Mouse (Mus musculus): ENCODE results near the gene Gm49361.
"Not testable (repeated sequence)": the region's sequence is repeated elsewhere in the genome, so short reads cannot be mapped to it uniquely, and the experiment has no call there.

Gene Gm49361

DNA sequence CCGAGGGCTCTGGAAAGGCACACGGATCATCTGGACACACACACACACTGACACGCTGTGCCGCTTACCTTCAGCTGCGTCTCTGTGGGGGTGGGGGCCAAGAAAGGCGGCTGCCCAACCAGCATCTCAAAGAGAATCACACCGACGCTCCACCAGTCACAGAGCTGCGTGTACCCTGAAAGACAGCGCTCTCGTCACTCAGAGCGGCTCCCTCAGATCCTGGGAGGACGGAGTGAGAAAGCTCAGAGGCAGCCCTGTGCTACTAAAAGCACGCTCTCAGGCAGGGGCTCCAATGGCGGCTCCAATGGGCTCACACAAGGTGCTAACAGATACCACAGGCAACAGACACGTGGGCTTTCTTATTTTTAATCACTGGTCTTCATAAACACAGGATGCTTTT lies 51.7 kb downstream of the Gm49361 start:
- in situ Hi-C loops (cut with MboI; ENCODE audit: low sequenced_read_pairs), result no loop called here

DNA sequence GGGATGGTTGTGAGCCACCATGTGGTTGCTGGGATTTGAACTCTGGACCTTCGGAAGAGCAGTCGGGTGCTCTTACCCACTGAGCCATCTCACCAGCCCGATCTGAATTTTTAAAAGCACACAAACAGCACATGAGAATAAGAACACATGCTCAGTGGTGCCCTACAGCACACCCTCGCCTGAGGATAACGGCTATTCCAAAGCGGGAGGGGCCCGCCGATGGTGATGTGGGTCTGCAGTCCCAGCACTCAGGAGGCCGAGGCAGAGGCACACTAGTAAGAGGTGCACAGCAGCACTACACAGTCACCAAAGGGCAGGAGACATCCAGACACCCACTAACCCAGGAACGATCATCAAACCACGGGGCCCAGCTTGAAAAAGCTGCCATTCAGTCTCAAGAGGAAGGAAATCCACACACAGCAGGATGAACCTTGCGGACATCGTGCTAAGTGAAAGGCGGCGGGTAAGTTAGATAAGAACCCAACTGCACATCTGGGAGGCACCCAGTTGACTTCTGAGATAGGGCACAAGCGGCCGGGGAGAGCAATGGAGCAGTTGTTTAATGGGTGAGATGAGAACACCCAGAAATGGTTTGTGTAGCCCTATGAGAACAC lies 53.3 kb downstream of the Gm49361 start:
- in situ Hi-C loops (cut with MboI; ENCODE audit: low sequenced_read_pairs), result no loop called here

DNA sequence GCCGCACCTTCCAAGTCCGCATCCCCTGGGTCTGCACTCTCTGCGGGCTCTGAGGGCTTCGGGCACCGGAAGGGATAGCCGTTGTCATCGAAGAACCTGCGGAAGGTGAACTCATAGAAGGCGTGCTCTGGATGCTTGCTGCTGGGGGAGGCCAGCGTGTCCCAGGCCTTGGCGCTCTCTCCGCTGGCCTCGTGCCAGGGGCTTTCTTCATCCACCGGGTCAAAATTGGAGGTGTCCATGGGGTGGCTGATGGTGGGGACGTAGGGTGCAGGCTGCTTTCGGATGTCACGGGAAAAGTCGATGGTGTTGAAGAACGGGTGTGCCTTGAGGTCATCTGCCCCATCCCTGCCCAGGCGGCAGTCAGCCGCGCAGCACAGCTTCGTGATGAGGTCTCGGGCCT lies 54.6 kb downstream of the Gm49361 start:
- in situ Hi-C loops (cut with MboI; ENCODE audit: low sequenced_read_pairs), result no loop called here

DNA sequence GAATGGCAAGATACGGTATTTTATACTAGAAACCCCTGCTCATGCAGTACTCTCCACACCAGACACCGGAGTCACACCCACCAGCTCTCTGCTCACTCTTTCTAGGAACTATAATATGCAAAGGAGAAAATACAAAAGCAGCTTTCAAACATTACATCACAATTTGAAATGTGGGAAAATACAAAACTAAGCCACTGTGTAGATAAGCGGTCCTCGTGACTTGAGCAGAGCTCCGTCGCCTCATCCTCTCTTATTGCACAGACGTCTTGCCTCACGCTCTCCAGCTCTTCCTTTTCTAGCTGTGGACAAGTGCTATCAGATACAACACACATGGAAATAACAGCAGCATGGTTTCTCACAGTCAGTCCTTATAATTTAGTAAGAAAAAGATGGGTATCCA lies 55.2 kb downstream of the Gm49361 start:
- in situ Hi-C loops (cut with MboI; ENCODE audit: low sequenced_read_pairs), result no loop called here

DNA sequence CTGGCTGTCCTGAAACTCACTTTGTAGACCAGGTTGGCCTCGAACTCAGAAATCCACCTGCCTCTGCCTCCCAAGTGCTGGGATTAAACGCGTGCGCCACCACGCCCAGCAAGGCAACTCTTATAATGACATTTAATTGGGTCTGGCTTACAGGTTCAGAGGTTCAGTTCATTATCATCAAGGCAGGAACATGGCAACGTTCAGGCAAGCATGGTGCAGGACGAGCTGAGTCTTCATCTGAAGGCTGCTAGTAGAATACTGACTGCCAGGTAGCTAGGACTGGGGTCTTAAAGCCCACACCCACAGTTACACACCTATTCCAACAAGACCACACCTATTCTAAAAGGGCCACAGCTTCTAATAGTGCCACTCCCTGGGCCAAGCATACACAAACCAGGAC lies 57.8 kb downstream of the Gm49361 start:
- in situ Hi-C loops (cut with MboI; ENCODE audit: low sequenced_read_pairs), result loop anchor here (5.0 to 10.0 kb wide), 2 partner anchors 229 to 1427 kb away; no protein-coding TSS in a partner anchor

DNA sequence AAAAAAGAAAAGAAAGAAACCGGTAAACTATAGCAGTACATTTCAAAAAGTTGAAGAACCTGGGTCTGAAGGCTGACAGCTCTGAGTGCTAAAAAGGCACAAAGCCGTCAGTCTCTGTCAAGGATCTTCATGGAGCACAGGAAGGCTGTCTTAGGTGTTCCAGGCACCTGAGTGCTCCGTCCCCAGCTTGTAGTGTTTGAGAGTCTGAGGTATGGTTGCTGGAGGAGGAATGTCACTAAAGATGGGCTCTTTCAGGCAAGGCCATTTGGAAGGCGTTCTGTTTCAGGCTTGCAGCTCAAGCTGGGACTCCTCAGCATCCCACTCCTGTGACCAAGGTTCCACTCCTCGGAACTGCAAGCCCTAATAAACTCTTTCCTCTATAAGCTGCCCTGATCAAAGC lies 58.5 kb downstream of the Gm49361 start:
- in situ Hi-C loops (cut with MboI; ENCODE audit: low sequenced_read_pairs), result loop anchor here (5.0 to 10.0 kb wide), 2 partner anchors 230 to 1427 kb away; no protein-coding TSS in a partner anchor

DNA sequence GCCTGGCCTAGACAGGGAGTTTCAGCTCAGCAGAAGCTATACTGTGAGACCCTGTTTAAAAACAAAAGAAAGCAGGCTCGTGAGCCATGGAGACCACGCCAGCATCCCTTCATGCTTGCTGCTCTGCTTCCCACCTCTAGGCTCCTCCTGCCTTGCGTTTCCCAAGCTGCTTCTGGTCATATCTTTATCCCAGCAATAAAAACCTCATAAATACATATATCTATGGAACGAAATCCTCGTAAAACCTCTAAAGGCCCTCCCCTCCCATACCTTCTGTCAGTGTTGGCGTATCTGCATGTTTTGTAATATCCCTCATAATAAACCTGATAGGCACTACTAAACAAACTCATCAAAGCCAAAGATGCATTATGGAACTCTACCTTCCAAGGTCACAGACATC lies 59.3 kb downstream of the Gm49361 start:
- in situ Hi-C loops (cut with MboI; ENCODE audit: low sequenced_read_pairs), result loop anchor here (5.0 to 10.0 kb wide), 2 partner anchors 231 to 1428 kb away; no protein-coding TSS in a partner anchor

DNA sequence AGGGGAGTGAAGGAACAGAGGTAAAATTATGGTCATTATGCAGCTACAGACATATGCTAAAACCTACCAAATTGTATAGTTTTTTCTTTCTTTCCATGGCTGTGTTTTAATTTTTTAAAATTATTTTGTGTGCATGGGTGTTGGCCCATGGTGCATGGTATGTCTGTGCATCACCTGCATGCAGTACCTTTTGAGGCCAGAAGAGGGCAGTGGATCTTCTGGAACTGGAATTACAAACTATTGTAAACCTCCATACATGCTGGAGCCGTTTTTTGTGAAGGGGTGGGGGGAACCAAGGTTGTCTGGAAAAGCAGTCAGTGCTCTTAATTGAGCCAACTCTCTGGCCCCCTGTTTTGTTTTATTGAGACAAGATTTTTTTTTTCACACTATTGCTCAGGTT lies 61.3 kb downstream of the Gm49361 start:
- in situ Hi-C loops (cut with MboI; ENCODE audit: low sequenced_read_pairs), result loop anchor here (10.0 kb wide), 1 partner anchor 1430 kb away; no protein-coding TSS in a partner anchor

DNA sequence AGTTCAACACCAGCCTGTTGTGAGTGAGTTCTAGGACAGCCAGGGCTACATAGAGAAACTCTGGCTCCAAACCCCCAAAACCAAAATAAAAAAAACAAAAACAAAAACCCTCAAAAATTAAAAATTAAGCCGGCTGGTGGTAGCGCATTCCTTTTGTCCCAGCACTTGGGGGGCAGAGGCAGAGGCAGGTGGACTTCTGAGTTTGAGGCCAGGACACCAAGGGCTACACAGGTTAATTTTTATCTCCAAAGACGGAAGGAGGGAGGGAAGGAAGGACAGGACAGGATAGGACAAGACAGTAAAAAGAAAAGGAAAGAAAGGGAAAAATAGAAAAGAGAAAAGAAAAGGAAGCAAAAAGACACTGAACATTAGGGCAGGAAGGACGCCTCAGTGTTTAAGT lies 63.2 kb downstream of the Gm49361 start:
- in situ Hi-C loops (cut with MboI; ENCODE audit: low sequenced_read_pairs), result loop anchor here (10.0 kb wide), 1 partner anchor 1432 kb away; no protein-coding TSS in a partner anchor

DNA sequence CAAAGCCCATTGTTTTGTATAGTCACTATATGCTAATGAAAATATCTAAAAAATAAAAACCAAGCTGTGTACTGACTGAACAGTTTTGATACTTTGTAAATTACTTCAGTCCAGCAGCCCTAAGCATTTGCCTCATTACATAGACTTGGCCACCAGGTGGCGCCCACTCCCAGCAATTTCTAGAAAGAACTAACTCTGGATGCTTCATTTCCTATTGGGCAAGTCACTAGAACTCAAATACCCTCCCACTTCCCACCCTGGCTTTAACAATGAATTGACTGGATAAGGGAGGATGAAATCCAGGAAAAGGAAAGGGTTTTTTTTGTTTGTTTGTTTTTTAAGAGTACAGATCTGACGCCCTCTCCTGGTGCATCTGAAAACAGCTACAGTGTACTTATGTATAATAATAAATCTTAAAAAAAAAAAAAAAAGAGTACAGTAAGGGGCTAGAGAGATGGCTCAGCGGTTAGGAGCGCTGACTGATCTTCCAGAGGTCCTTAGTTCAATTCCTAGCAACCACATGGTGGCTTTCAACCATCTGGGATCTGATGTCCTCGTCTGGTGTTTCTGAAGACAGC lies 65.9 kb downstream of the Gm49361 start:
- in situ Hi-C loops (cut with MboI; ENCODE audit: low sequenced_read_pairs), result loop anchor here (10.0 kb wide), 1 partner anchor 1435 kb away; no protein-coding TSS in a partner anchor

DNA sequence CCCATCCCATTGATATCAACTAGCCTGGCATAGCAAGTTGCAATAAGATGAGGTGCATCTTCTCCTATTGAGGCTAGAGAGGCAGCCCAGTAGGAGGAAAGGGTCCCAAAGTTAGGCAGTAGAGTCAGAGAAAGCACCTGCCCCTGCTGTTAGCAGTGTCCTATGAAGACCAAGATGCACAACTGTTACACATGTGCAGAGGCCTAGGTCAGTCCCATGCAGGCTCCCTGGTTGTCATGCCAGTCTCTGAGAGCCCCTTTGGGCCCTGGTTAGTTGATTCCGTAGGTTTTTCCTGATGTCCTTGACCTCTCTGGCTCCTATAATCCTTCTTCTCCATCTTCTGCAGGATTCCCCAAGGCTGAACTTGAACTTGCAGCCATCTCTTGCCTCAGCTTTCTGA lies 66.4 kb downstream of the Gm49361 start:
- in situ Hi-C loops (cut with MboI; ENCODE audit: low sequenced_read_pairs), result no loop called here

DNA sequence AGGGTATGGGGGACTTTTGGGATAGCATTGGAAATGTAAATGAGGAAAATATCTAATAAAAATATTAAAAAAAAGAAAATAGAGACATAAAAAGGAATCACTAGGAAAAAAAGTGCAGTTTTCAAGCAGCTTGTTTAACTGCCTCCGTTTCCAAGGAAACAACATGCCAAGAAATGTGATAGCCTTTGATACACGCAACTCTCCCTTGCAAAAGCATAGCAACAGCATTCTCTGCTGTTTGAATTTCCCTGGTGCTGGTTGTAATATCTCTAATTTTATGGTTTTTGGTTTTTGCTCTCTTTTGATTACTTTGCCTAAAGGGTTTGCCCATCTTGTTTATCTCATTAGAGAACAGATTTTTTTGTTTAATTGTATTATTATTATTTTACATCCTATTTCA lies 70.4 kb downstream of the Gm49361 start:
- in situ Hi-C loops (cut with MboI; ENCODE audit: low sequenced_read_pairs), result no loop called here

DNA sequence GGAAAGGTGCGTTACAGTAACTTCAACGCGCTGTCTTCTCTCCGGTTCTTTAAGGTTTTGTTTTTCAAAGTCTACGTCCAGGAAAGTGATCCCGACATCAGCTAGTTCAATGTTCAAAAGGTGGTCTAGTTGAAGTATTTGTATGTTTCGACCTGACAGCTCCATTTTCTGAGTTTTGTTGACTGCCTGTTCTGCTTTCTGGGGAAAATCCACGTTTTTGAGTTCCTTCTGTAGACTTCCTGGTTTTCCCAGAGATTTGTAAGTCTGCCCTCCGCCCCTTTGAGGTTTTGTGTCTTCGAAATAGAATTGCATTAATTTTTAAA lies 80.3 kb downstream of the Gm49361 start:
- in situ Hi-C loops (cut with MboI; ENCODE audit: low sequenced_read_pairs), result no loop called here

DNA sequence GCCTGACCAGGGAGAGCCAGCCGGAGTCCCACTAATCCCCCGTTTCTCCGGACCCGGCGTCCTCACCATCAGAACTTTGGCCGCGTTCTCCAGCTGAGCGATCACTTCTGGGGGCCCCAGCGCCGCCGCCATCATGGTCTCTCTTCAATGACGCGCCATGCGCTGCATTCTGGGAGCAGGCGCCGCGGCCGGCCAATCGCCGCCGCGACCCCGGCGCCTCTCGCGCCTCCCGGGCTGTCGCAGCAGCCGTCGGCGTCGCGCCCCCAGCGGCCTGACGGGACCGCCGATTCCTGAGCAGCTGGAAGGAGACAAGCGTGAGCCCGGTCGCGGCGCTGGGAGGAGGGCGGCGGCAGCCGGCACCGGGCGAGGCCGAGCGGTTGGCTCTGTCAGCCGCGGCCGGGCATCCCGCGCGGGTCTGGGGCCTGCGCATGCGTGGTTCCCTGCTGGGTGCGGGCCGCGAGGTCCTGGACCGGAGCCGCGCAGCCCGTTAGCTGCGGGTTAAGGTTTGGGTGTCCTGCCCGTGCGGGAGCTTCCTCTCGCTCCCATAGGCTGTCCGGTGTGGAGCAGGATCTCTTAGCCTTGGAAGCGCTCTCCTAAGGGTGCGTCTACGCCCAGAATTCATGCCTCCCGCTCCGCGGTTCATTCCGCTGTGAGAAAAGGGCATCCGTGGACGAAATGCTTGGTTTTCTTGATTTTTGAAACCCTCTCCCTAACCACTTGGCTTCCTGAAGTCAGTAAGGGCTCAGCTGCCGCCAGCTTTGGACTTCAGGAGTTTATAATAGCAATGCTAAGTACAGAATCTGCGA lies 80.9 kb downstream of the Gm49361 start, which contains the start of gene Xpo4:
Xpo4 (minus strand) TSS at position 609 of the 806 bp plus-strand sequence.
- in situ Hi-C loops (cut with MboI; ENCODE audit: low sequenced_read_pairs), result no loop called here

DNA sequence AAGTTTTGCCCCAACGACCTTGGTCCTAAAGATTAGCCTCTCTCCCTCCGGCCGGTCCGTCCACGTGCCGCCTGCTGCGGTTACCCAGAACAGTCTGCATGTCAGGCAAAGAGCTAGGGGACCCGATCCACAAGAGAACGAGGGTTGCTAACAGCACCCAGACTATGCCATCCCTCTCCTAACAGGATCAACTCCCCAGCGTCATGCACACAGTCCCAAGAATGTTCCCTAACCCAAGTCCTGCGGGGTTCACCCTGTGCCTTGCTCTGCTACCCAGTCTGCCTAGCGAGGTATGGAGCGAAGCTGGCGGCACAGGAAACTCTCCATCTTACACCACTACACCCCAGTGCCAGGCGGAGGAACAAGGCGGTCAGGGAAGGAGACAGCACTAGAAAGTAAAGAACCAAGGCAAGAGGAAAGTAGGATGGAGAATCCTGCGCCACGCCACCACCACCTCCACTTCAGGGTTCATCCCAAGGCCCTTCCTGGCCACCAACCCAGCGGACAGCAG lies 81.5 kb downstream of the Gm49361 start:
- in situ Hi-C loops (cut with MboI; ENCODE audit: low sequenced_read_pairs), result no loop called here

DNA sequence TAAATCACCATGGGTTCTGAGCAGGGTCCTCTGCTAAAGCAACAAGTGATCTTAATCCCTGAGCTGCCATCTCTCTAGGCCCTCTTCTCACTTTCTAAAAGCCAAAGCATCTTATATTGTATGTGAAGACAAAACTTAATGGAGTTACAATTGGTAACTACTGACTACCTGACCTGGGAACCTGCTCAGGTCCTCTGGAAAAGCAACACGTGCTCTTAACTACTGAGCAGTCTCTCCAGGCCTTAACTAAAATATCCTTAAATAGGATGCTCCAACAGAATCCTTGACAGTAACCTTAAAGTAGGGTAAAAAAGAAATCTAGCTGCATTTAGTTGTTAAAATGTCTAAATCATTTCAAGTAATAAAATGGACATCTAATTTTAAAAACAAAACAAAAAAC lies 82.3 kb downstream of the Gm49361 start:
- in situ Hi-C loops (cut with MboI; ENCODE audit: low sequenced_read_pairs), result no loop called here

DNA sequence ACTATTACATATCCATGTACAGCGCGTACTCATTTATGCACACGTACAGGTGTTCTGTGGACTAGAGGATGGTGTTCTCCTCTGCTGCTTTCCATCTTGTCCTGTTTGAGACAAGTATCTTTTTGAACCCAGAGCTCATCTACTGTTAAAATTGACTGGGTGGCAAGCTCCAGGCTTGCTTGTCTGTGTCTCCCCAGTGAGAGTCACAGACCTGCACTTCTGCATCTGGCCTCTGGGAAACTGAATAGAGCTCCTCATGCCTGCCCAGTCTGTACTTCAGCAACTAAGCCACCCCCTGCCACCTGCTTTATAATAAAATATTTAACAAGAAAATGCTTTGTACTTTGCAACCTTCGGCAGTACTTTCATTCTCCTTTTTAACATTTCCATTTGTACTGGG lies 87.6 kb downstream of the Gm49361 start:
- in situ Hi-C loops (cut with MboI; ENCODE audit: low sequenced_read_pairs), result no loop called here

DNA sequence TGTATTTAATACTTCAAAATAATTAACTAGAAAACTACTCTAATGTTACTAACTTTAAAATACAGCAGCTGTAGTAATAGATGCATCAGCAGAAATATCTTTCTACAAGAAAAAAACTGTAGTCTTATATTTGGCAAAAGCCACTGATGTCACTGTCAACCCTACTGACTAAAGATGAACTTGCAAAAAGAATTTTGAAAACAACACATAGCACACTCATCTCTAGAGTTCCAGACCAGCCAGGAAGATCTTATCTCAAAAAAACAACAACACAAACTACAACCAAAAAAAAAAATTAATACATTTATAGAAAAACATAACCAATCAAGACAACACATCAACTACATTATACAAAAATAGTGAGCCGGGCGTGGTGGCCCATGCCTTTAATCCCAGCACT lies 88.4 kb downstream of the Gm49361 start:
- in situ Hi-C loops (cut with MboI; ENCODE audit: low sequenced_read_pairs), result no loop called here

DNA sequence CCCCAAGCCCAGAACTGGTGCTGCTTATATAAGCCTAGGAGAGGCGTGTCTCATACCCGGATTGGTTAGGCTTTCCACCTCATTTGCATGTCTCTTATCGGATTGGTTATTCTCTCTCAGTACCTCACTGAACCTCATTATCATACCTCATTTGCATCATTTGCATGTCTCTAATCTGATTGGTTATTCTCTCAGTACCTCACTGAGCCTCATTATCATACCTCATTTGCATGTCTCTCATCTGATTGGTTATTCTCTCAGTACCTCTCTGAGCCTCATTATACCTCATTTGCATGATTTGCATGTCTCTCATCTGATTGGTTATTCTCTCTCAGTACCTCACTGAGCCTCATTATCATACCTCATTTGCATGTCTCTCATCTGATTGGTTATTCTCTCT lies 89.4 kb downstream of the Gm49361 start:
- in situ Hi-C loops (cut with MboI; ENCODE audit: low sequenced_read_pairs), result not testable (repeated sequence)

DNA sequence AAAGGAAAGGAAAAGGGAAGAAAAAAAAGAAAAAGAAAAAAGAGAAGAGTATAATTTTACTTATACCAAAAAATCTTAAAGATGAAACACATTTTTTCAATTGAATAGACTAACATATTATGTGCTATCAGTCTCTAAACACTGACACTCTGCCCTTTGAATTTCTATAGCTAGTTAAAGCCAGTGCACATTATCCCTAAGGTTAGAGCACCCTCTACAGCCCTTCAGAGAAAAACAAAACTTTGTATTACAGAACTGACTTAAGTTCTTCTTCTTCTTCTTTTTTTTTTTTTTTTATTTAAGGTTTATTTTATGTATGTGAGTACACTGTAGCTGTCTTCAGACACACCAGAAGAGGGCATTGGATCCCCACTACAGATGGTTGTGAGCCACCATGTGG lies 96.4 kb downstream of the Gm49361 start:
- in situ Hi-C loops (cut with MboI; ENCODE audit: low sequenced_read_pairs), result no loop called here

DNA sequence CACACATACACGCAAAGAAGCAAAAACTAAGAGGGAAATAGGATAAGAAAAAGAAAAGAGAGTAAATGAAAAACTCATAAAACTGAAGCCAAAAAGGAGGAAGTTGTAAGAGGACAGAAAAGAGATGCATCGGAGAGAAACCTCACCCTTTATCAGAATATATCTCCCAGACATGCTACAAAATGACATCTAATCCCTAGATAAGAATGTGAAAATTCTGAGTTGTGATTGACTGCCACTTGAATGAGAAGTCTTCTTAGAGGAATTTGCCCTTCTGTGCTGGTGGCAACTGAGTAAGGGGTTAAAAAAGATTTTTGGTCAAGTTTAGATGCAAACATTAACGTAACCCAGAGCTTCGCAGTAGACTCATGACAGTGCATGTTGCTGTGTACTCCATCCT lies 99.7 kb downstream of the Gm49361 start:
- in situ Hi-C loops (cut with MboI; ENCODE audit: low sequenced_read_pairs), result no loop called here

DNA sequence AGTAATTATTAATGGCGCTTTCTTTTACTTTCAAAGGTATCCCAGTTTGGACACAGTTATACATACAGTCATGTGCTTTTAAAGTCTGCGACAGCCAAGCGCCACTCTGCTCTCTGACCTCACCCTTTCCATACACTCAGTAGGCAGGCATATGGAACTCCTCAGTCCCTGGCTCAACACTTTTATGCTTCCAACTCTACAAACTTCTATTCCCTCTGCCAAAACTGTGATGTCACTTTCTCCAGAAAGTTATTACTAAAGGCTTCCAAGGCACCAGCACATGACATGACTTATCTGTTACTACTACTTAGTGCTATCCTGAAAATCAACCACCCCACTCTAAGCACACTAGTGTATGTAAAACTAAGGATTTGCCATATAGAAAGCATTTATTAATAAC lies 106.8 kb downstream of the Gm49361 start:
- in situ Hi-C loops (cut with MboI; ENCODE audit: low sequenced_read_pairs), result no loop called here

All from CH12F3 (cell line).